Mouse (Mus musculus) olfactory bulb, adult 2 months (tissue): ENCODE measurements around the gene Ripor3. TPM values are rescaled to one million over a fixed set of nuclear protein-coding genes. Genes with fewer than 3 reads are reported as not detected.

ENCODE experiments used
- H3K27ac ChIP-seq: fragments of 200-500 bp; 2 replicates; pipeline ENCODE4 v1.5.1; 2012; ENCODE audit warnings: low read depth, low read length; ENCODE audit not compliant: insufficient read depth
- H3K4me1 ChIP-seq: fragments of 200-500 bp; 2 replicates; pipeline ENCODE4 v1.6.1; 2012; ENCODE audit warnings: low read length; ENCODE audit not compliant: control insufficient read depth, insufficient read depth
- H3K4me3 ChIP-seq: fragments of 200-500 bp; 2 replicates; pipeline ENCODE4 v1.5.1; 2012; ENCODE audit warnings: mild to moderate bottlenecking, low read depth, low read length, moderate library complexity; ENCODE audit not compliant: insufficient read depth
- CTCF ChIP-seq: fragments of 200-500 bp; IDR thresholded peaks from 2 replicates; pipeline ENCODE4 v1.5.1; 2012; ENCODE audit warnings: low read depth, mild to moderate bottlenecking, low read length, moderate library complexity; ENCODE audit not compliant: insufficient read depth
- POLR2A ChIP-seq: fragments of 200-500 bp; IDR thresholded peaks from 2 replicates; pipeline ENCODE4 v1.6.1; 2012; ENCODE audit warnings: mild to moderate bottlenecking, low read depth, low read length, moderate library complexity; ENCODE audit not compliant: insufficient read depth
- WGBS: fragments of 180-500 bp; shearing (Covaris S2); methylation state at CpG from one replicate; pipeline ENCODE4 v1.1.7; 2018; 5-methylcytosine and 5-hydroxymethylcytosine counted together
- polyA plus RNA-seq: library from polyadenylated mRNA; stranded (reverse); fragments of >200 nt; gene quantifications from 2 replicates; pipeline ENCODE4 v1.2.4, GENCODE M21; 2012; ENCODE audit warnings: low replicate concordance; ENCODE audit not compliant: missing spikeins, insufficient read depth, insufficient read length

The Ripor3 gene
- polyA plus RNA-seq, 1 experiment = not detected

- H3K4me1 ChIP-seq = peaks cover 27% of the 10 kb centered on the region
- TF ChIP-seq CTCF = no peak
- no peak for TF ChIP-seq POLR2A
- H3K4me3 ChIP-seq = no peak overlapping the region
- 83% methylated on average over 3 of the region's 3 CpGs for WGBS
- H3K27ac ChIP-seq = no peak overlapping the region
Observed at GRCm38 (mm10) chr2:167965911-167966310, 44.5 kb downstream of the Ripor3 start.

DNA sequence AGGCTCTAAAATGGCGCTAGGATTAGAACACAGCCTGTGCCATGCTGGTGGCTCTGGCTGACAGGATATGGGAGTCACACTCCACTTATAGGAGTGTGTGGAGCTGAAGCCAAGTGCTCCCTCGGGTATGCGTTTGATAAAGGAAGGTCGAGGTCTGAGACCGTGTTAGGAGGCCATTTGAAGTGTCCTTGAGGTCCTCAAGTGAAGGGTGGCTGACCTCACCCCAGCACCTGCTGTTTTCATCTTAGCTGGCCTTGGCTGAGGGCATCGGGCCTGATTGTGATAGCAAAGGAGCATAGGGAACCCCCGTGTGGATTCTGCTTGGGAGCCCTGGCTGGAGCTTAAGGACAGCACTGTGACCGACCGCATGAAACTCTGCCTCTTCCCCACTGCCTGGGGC is 46.1 kb downstream of the Ripor3 start:
- Histone ChIP-seq H3K4me1 (peaks cover 33% of the 10 kb centered on the region), H3K27ac (no peak overlapping the region), H3K4me3 (no peak overlapping the region)
- no peak for TF ChIP-seq POLR2A
- TF ChIP-seq CTCF = no peak
- WGBS = 95% methylated on average over 9 of the region's 9 CpGs

- Histone ChIP-seq H3K4me1 (peaks cover 35% of the 10 kb centered on the region), H3K4me3 (no peak overlapping the region), H3K27ac (no peak overlapping the region)
- TF ChIP-seq CTCF = no peak
- TF ChIP-seq POLR2A = no peak
- 84% methylated on average over 9 of the region's 9 CpGs for WGBS
Observed at GRCm38 (mm10) chr2:167963778-167964300, 46.6 kb downstream of the Ripor3 start.

GRCm38 (mm10) chr2:167963176-167963575 is 47.2 kb downstream of the Ripor3 start:
- Histone ChIP-seq H3K4me3 (no peak overlapping the region), H3K27ac (no peak overlapping the region), H3K4me1 (peaks cover 38% of the 10 kb centered on the region)
- TF ChIP-seq CTCF = no peak
- no peak for TF ChIP-seq POLR2A
- 71% methylated on average over 4 of the region's 4 CpGs for WGBS

- no peak overlapping the region for H3K27ac ChIP-seq
- H3K4me3 ChIP-seq = no peak overlapping the region
- peaks cover 38% of the 10 kb centered on the region for H3K4me1 ChIP-seq
- no peak for TF ChIP-seq POLR2A
- no peak for TF ChIP-seq CTCF
- 94% methylated on average over 6 of the region's 6 CpGs for WGBS
Observed at GRCm38 (mm10) chr2:167962347-167962746, 48.1 kb downstream of the Ripor3 start.

- H3K4me3 ChIP-seq = no peak overlapping the region
- peaks cover 44% of the 10 kb centered on the region for H3K4me1 ChIP-seq
- 41% methylated on average over 8 of the region's 8 CpGs for WGBS
- TF ChIP-seq POLR2A = no peak
- TF ChIP-seq CTCF = no peak
- peak overlapping the region; percentile 63; the same call in 1 of the 2 replicates for H3K27ac ChIP-seq
Observed at GRCm38 (mm10) chr2:167960584-167960983, 49.8 kb downstream of the Ripor3 start.

DNA sequence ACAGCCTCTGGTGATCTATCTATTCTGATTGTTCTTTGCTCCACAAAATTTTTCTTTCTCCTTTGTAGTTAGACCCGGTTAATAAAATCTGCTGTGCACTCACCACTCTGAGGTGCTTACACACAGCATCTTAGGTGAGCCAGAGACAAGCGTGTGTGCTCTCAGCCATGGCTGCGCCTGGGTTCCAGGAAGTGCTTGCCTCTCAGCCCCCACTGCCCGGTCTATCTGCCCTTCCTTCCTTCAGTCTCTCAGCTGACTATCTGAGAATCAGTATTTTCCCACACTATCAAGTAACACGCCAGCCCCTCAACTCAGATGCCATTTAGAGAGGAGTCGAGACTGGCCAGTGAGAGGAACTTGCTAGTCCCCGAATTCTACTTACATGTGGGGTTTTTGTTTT is 50.4 kb downstream of the Ripor3 start:
- peaks cover 47% of the 10 kb centered on the region for H3K4me1 ChIP-seq
- TF ChIP-seq POLR2A (no peak), CTCF (no peak)
- H3K4me3 ChIP-seq = no peak overlapping the region
- 55% methylated on average over 7 of the region's 7 CpGs for WGBS
- H3K27ac ChIP-seq = peak overlapping the region; percentile 63

DNA sequence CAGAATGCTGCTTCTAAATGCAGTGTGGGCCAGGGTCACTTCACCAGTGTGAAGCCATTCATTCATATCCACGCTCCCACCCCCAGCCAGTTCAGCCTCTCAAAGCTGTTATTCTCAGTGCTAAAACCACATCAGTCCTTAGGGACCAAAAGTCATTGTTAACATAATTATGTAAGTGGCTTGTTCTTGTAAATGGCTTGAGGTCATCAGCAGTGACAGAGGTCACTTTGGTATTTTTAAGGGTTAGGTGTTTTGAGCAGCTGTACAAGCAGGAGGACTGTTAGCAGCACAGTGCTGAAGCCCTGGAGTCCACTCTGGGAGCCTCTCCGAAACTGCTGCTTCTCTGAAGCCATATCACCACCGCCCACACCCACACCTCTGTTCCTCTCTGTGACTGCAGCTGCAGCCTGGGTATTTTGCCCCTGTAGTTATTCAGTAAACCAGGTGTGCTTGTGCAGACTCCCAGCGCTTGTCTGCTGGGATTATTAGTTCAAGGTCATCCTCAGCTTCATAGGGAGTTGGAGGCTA is 51.0 kb downstream of the Ripor3 start:
- no peak overlapping the region for H3K4me3 ChIP-seq
- TF ChIP-seq CTCF (no peak), POLR2A (no peak)
- H3K27ac ChIP-seq = peak overlapping the region; percentile 10
- peaks cover 53% of the 10 kb centered on the region for H3K4me1 ChIP-seq
- 54% methylated on average over 4 of the region's 4 CpGs for WGBS

DNA sequence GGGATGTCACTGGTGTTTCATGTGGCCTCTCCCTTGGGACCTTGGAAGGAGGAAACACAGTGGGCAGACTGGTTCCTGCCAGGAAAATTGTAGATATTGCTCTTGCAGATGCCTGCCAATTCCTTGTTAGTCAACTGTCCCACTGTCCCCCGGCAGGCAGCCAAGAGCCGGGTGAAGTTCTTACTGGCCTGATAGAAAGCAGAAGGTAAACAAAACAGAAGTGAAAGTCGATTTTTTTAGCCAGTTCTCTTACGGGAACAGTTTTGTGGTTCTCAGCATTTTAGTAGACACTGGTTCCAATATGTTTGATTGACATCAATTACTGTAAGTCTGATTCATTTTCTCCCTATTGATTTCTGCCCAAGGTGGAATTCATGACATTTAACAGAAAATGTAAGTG is 51.6 kb downstream of the Ripor3 start:
- no peak overlapping the region for H3K4me3 ChIP-seq
- H3K4me1 ChIP-seq = peaks cover 54% of the 10 kb centered on the region
- 24% methylated on average over 4 of the region's 4 CpGs for WGBS
- H3K27ac ChIP-seq = peak overlapping the region; percentile 10
- TF ChIP-seq POLR2A (no peak), CTCF (no peak)
